Mouse (Mus musculus) MEL-GATA-1-ER (cell line): Measurements from ENCODE around the gene Acbd3.

Source experiments
- DNase-seq: peaks from one replicate; pipeline ENCODE4 v3.0.0-alpha.2; 2012; ENCODE audit warnings: low read depth; ENCODE audit errors: extremely low read depth

Gene Acbd3

DNA sequence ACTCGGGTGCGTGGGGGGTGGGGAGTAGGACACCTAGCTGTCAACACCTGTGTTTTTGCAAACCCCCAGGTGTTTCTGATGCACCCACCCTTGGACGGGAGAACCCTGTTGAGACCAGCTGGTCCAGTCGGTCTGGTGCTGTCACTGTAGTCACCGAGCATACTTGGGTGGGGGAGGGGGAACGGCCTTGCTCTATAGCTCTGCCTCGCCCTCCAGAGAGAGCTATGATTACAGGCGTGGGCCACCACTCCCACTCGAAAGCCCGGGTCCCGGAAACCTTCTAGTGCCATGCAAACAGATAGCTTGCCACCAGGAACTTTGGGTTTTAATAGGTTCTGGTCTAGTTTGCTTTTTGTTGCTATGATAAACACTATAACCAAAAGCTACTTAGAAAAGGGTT, 36.3 kb downstream of the Acbd3 start:
- DNase-seq: no peak

DNA sequence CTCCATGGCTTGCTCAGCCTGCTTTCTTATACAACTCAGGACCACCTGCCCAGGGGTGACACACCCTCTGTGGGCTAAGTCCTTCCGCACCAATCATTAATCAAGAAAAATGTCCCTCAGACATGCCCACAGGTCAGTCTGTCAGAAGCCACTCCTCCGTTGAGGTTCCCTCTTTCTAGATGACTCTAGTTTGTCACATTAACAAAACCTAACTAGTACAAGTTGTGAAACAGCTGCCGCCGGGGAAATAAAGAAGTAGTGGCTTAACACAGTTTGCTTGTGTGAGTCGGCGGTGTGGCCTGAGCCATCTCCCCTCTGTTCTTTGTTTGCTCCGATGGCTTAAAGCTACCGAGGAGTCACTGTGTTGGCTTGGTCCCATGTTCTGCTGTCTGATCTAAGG, 36.8 kb downstream of the Acbd3 start:
- DNase-seq: no peak

DNA sequence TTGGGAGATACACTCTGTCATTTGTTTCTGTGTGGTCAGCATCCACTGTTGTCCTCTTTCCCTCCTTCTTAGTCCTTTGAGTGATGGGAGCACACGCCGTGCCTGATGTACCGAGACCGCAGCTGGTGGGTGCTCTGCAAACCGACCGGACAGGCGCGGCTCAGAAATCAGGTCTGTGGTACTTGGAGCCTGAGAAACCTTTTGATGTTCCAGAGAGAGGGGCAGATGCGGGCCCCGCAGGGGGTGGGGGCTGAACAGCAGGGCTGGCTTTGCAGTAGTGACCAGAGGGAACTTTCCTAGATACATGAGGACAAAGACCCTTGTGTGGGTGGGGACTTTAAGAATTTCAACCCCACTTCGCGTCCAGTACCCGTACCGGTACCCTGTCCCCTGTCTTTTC, 37.5 kb downstream of the Acbd3 start:
- DNase-seq: no peak

DNA sequence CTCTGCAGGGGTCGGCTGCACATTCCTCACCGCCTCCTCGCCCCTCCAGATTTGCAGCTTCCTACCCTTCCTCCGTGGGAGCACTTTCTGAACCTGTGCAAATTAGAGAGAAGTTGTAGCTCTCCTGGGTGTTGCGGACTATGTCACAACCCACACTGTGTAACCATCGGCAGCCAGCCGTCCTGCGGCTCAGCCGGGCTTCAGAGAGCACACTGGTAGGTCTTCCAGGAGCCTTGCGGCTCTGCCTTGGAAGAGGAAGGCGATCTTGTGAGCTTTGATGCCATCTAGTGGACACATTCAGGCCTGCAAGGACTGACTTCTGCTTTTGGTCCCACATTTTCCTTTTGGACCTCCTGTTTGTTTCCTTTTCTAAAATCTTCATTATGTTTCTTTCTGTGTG, 38.0 kb downstream of the Acbd3 start:
- peak; percentile 52 for DNase-seq

DNA sequence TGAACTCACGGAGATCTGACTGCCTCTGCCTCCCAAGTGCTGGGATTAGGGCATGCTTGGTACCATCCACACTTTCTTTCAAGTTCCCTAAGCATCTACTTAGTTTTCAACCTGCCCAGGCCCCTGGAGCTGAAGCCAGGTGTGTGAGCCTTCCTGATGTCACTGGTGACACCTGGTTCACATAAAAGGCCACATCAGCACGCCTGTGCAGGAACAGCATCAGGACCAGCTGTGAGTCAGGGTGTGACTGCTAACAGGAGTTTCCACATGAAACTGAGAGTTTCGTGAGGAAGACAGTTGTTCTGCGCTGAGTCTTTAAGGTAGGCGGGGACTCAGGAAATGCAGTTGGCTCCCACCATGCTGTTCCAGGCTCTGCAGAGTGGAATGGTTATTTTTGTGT, 39.5 kb downstream of the Acbd3 start:
- DNase-seq: no peak

DNA sequence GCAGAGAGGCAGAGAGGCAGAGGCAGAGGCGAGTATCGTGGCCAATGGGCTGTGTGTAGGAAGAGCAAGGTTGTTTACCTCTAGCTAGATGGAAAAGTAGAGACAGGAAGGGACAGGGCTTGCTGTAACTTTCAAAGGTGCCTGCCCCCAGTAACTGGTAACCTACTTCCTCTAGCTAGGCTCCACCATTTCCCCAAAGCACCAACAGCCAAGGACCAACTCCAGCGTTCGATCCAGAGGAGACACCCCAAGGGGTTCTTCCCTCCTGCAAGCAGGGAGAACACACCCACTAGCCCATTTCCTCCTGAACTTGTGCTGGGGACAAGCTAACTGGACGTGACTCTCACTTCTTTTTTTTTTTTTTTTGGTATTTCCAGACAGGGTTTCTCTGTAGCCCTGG, 40.7 kb downstream of the Acbd3 start:
- DNase-seq: peak; percentile 27

DNA sequence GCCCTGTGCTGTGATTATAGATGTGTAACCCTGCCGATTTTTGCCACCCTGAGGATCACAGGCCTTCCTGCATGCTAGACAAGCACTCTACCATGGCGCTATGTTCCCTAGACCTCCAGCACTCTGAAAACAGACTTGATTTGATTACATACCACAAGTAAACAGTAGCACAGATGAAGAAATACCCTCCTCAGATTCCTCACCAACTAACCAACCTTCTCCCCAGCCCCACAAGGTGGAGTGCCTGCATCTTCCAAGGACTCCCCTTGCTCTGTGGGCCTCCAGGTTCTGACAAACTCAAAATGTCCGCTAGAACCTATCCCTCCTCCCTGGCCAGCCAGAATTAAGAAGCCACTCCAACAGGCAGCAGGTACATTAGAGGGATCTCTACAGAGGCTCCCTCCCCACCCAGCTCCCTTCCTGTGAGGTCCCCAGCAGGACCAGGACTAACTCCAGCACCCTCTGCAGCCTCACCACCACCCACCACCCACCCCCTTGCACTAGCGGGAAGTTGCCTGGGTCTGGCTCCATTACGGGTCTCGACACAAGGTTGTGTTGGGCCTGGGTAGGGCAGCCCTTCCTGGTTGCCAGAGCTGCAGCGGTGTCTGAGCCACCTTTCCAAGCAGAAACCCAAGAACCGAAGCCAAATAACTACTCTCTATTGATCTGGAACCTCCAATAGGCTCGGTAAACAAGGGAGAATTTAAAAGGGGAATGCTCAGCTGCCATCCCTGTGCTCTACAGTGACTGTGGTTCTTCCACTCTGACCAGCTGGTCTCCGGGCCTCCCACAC, 41.9 kb downstream of the Acbd3 start:
- DNase-seq: peak; percentile 11

DNA sequence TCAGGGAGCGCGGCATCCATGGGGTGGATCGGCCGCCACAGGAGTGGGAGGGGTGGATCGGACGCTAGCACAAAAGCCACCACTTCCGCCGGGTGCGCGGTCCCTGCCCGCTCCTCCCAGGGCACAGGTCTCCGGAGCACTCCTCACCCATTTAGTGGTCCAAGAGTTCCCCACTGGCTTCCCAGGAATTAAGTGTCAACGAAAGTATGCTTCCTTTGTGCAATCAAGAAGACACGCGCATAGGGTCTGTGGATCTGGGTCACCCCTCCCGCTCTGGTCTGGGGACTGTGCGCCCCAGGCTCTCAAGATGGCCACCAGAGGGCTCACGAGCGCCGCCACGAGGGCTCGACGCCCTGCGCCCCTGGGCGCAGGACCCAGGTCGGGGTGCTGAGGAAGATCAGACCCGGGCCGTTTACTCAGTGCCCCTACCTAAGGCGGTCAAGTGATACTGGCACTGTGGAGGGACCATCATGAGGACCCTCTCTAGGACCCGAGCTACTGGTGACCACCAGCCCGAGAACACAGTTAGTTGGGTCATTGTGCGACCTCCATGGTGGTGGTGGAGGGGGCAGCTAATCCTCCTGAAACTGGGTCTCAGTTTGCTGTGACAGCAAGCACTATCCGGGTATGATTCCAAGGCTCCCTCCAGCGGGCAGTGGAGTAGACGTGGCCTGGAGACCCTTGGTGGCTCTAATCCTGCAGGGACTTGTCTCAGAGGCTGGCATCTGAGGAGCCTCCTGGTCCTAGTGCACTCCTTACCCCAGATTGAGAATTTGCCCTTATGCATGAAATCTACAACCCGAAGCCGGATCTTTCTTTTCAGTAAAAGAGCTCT, 42.7 kb downstream of the Acbd3 start:
- peak; percentile 48 for DNase-seq

DNA sequence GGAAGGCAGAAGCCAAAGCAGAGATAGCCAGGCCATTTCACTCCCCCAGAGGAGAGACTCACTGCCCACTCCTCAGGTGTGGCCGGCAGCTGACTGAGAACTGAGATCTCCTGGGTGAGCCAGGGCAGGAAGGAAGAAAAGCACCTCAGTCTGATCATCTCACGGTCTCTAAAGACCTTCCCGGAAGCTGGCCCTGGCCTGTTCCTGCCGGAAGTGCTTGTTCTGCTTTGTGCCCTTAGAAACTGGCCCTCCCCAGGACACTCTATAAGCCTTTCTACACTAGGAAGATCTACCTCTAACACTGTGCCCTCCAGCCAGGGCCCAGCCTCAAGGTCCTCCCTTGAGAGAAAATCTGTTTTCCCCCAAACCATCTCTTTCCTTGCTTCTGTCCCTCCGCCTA, 45.5 kb downstream of the Acbd3 start:
- no peak for DNase-seq

DNA sequence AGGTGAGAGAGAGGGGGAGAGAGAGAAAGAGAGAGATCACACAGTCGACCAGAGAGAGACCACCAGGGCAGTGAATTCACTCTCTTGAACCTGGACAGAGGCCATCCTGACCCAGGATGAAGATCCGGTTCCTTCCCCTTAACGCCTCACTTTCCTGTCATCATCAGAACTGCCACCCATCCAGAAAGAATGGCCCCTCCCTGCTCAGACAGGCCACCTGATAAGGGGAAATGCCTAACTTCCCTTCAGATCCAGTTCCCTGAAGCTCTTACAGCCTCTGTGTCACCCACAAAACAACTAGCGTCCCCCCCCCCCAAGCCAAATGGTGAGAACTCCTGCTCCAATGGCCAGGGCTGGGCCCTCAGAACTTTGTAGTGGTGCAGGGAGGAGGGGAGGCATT, 45.9 kb downstream of the Acbd3 start:
- DNase-seq: peak; percentile 35

DNA sequence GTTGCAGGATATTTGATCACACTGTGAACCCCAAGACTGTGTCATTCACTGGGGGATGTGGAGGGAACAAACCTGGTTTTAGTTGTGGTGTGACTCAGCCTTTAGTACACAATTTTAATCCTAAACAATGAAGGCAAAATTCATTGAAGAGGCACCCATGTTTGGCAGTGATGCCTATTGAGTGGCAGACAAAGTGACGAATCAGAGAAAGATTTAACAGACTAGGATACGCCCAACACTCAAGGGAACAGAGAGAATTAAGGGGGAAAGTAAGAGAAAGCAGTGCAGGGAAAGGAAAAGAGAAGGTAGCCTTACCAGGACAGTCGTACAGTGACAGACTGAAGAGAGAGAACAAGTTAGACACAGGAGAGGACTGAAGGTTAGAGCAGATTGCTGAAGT, 46.4 kb downstream of the Acbd3 start:
- DNase-seq: no peak

DNA sequence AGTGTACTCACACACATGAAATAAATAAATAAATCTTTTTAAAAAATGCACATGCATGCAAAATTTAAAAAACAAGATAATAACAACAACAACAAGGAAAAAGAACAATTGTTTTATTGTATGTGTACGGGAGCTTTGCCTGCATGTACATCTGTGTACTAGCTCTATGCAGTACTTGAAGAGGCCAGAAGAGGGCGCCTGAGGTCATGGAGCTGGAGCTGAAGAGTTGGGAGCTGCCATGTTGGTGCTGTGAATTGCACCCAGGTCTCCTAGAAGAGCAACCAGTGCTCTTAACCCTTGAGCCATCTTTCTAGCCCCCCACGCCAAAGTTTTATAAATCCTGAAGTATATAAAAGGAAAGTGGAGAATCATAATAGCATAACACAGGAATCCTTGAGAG, 48.8 kb downstream of the Acbd3 start:
- peak; percentile 20 for DNase-seq

DNA sequence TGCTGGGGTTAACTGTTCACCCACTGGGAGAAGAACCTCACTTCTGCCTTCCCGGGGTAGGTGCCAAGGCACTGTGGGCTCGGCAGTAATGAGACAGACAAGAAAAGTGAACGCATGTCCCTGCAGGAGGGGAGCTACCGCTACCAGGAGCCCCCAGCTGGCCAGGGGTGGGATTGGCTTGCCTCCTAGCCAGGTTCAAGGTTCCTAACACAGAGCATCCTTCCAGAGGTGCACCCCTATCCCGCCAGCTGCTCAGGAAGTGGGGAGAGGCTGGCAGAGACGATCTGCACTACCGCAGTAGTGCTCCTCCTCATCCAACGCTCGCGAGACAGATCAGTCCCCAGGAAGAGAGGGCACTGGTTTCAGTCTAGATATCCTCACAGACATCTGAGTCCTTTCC, 49.5 kb downstream of the Acbd3 start:
- DNase-seq: no peak

DNA sequence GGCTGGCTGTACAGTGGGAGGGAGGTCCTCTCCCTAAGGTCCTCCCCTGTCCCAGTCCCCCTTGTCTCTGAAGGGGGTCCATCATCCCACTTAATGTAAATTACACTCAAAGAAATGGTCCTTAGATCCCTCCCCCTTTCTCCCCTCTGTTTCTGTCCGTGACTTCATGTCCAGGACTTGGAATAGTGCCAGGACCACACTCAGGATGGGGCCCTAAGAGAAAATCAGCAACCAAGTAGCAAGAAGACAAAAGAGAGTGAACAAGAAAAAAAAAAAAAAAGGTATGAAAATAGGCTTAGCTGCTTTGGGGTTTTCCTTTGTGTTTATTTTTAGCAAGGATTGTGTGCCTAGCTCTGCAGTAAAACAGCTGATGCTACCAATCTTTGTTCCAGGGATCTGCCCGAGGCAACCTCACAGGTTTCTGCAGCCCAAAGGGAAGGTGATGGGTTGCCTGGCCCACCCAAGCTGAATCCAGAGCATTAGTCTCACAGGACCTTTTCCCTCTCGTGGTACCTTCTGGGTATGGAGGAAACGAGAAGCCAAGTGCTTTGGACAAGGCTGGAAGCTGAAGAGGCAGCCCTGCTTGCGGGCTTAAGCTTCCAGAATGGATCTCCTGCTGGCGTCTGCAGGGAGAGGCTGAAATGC, 50.1 kb downstream of the Acbd3 start:
- DNase-seq: no peak

DNA sequence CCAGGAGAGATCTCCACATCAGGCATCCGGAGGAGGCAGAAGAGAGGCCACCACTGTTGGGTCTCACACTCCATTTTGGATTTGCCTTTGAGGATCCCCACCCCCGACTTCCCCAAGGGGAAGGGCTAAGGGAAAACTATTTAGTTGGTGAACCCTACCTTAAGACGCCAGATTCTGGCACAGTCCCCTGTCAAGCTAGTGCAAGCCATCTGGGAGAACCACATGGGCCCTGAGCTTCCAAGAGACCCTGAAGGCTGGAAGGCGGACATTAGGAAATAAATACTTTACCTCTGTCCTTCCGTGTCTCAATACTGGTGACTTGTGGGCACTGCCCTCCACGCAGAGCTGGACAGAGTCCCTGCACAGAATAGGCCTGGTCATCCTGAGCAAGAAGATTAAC, 50.7 kb downstream of the Acbd3 start:
- no peak for DNase-seq

DNA sequence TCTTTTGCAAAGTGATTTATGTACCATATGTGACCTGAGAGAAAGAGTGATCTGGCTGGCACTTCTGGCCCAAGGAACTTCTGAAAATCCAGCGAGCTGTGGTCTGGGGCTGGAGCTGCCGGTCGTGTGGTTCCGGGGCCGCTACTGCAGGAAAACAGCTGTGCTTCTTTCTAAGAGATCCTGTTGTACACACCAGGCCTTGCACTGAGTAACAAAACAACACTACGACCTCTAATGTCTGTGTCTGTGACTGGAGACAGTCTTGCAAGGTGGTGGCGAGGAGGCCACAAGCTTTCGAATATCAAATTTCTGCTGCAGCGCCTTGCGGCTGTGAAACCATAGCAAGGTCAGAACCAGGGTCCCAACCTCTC, 51.4 kb downstream of the Acbd3 start:
- no peak for DNase-seq

DNA sequence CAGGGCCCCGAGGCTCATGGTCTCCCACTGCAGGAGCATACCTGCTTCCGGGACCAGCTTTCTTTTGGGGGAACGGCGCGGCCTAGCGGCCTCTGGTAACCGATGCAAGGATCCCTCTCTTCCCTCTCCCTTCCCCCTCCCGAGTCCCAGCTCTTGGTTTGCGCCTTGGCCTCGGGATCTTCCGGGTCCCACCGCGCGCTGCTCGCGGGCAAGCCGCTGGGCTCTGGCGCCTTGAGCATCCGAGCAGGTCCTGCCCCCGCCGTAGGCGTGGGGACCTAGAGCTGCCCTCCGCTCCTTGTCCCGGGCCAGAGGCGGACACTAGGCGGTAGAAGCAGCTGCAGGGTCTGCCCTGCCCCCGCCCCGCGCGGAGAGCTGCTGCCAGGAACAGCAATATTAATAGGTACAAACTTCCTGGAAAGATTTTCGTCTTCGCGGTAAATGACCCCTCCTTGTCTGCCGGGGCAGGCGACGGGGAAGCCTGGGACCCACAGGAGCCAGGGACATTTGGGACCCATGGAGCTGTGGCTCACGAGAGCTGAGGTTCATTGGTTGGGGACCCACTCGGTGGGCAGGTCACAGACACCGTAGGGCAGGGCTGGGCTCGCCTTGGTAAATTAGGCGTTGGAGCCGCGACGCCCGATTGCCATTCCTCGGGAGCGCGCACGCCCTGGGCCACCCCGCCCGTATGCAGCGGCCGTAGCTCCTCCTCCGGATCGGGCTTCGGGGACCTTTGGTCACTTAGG, 52.0 kb downstream of the Acbd3 start:
- no peak for DNase-seq

DNA sequence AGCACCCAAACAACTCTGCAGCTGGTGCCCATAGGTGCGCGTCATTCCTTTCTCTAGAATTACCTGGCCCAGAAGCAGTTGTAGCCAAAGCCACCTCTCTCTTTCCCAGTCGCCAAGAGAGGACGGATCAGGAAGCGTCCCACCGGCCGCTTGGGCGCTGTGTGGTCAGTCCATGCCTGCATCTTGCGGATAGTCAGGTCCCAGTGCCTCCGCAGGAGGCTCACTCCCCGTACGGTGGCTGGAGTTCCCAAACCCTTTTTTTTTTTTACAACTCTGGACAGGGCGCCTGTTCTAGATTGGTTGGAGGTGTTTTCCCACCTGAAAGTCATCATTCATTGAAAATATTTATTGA, 52.5 kb downstream of the Acbd3 start:
- no peak for DNase-seq

DNA sequence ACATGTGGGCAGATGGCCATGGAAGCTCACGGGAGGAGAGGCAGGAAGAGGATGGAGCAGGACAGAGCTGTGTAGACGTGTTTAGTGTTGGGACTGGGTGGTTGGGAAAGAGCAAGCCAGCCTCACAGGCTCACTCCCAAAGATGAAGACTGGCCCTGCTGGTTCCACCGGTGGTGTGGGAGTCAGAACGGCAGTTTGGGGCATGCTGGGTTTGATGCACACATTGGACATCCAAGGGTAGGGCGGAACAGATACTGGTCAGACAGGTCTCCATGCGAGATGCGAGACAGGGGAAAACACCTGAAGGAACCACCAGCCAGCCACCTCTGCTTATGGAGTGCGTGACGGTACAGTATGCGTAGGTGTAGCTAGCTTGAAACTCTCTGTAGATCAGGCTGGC, 53.1 kb downstream of the Acbd3 start:
- DNase-seq: no peak

DNA sequence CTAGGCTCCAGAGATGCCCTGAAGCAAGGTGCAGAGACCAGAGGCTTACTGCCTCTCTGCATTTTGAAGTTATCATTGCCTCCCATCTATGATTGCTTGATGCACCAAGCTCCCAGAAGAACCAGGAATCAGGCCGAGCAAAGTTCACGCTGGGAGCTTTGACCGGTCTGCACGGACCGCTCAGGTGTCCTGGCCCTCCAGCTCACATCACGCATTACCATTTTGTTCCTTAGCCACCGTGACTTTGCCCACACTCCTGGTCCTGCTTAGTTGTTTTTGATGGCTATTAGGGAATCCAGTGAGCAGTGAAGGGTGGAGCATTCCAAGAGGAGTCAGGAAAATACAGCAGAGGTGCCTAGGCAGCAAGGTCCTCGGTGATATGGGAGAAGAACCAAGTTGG, 54.4 kb downstream of the Acbd3 start:
- no peak for DNase-seq

DNA sequence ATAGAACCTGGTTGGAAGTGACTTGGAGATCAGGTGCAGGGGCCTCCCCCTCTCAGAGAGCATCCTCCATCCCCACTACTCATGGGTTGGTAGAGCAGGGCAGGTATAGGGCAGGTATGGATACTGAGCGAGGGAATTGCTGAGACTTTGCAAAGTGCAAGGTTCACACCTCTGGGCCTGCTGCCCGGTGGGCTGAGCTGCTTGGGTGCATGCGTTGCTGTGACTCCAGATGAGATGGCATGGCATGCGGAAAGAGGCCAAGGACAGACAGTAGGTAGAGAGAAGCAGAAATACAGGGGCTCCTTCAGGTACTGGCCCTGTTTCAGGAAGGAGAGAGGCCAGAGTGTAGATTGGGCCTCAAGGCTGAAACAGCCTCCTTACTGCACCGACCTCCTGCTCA, 55.4 kb downstream of the Acbd3 start:
- no peak for DNase-seq
